Mouse (Mus musculus) cortical plate, adult 2 months (tissue): Measurements from ENCODE around the gene Trim38.

Experiments
- CTCF ChIP-seq: fragments of 200-500 bp; IDR thresholded peaks from 2 replicates; pipeline ENCODE4 v1.5.1; 2011; ENCODE audit warnings: mild to moderate bottlenecking, control low read depth, low read length; ENCODE audit not compliant: insufficient read depth; ENCODE audit errors: extremely low read depth
- POLR2A ChIP-seq: fragments of 200-500 bp; IDR thresholded peaks from 2 replicates; pipeline ENCODE4 v1.6.1; 2011; ENCODE audit warnings: mild to moderate bottlenecking, low read length, control low read depth; ENCODE audit not compliant: insufficient read depth; ENCODE audit errors: extremely low read depth

DNA sequence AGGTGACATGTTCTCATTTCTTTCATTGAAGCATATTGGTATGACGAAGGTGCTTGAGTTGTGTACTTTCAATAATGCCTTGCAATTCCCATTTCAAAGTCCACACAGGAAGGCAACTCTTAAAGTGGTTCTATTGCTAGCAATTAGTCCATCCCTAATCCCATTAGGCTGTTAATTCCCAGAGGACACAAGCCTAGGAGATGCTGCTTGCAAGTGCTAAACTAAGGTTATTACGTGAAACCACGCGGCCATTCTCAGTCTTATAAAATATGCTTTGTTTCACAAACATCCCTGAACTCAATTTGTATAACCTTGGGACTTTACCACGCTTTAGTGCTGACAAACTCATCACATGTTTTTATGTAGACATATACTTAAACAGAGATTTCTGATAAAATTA lies 32.6 kb upstream of the Trim38 start:
- TF ChIP-seq CTCF, result no peak
- TF ChIP-seq POLR2A, result no peak
